Mouse (Mus musculus) Patski (cell line): Measurements from ENCODE around the gene Ldhb. TPM values are rescaled to one million over a fixed set of nuclear protein-coding genes. Genes with fewer than 3 reads are reported as not detected.

Experiments used
- ATAC-seq: fragments of 100-300 bp; one replicate; pipeline ENCODE4 v1.8.0; 2021
- CTCF ChIA-PET: fragments of 350-600 bp; sonication (Branson Sonifier 250); formaldehyde crosslinking; loops from one replicate; lab custom pipeline; 2022; ENCODE audit warnings: inconsistent platforms; lab: Charles Lee
- POLR2A ChIA-PET: fragments of 350-600 bp; sonication (Branson Sonifier 250); formaldehyde crosslinking; loops from one replicate; lab custom pipeline; 2022; ENCODE audit warnings: antibody characterized with exemption, inconsistent platforms; lab: Charles Lee
- DNase-seq: peaks from one replicate; pipeline ENCODE4 v3.0.0-alpha.2; 2011; ENCODE audit warnings: low read depth, low spot score
- H3K27me3 ChIP-seq: fragments of 371-371 bp; one replicate; pipeline ENCODE4 v1.5.1; 2021
- CTCF ChIP-seq: fragments of 100-300 bp; IDR thresholded peaks from one replicate; pipeline ENCODE4 v1.5.1; 2021
- in situ Hi-C: fragments of 300-500 bp; cut with MboI; formaldehyde crosslinking; loops from 3 replicates; pipeline ENCODE4 v1.11.1; 2018; ENCODE audit warnings: low pct_unique_long_range_greater_than_20kb, mixed read lengths
- polyA plus RNA-seq: library from polyadenylated mRNA; unstranded; gene quantifications from one replicate; pipeline ENCODE4 v1.2.3, GENCODE M21; 2021

Gene Ldhb
- polyA plus RNA-seq, 1 experiment from 2014 or later: 1,843 TPM

DNA sequence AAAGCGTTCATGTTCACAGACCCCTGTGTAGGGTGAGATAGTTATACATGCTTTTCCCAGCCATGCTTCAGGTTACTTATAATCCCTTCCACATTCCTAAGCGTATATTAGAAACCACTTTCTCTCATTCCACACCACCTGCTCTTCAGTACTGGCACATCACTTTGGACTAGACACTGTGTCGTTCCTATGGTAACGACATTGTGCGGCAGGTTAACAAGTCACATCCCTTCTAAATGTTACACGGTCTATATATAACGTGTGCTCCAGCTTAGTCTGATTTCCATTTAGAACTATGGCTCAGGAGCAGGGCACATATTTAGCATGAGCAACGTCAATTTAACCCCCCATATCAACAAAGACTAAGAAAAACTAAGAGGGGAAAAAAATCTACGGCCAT is 20.1 kb downstream of the Ldhb start:
- ATAC-seq: no peak
- no peaks in the 10 kb centered on the region for H3K27me3 ChIP-seq
- POLR2A ChIA-PET: no interaction called here
- CTCF ChIA-PET: interaction anchor here (0.8 kb wide), 1 partner anchor 30 kb away, joined by 3 read pairs; no protein-coding TSS in a partner anchor
- in situ Hi-C loops: no loop called here
- no peak for DNase-seq
- no peak for TF ChIP-seq CTCF

DNA sequence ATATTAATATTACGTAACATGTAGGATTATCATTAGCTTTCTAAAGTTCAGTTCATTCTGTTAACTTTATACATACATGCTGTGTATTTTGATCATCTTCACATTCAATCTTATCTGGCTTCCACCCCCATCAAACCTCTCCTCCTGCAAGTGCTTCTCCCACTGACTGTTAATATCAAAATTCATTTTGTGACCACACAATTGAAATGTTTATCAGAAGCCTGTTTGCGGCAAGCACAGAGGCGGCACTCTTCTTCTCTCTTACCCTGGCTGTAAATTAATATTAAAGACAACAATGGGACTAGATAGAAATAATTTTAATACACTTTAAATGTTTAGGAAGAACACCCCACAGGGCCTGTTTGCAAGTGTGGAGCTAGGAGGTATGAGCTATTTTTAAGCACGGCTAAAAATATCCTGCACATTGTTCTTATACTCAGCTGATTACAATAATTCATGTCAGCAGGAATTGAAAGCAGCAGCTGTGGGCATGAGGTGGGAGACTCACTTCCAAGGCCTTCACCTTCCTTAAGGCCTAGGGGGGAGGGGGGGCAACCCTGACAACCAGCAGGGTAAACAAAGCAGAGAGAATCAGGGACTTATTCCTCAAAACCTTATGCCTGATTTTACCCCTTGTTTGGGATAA is 22.2 kb downstream of the Ldhb start:
- ATAC-seq (no peak), DNase-seq (no peak)
- no peak for TF ChIP-seq CTCF
- no peaks in the 10 kb centered on the region for H3K27me3 ChIP-seq
- ChIA-PET CTCF (interaction anchor here (1.2 to 1.6 kb wide), 2 partner anchors 28 to 34 kb away, joined by 3 to 4 read pairs; no protein-coding TSS in a partner anchor), POLR2A (interaction anchor here (0.6 kb wide), 1 partner anchor 11 kb away, joined by 3 read pairs; no protein-coding TSS in a partner anchor)
- in situ Hi-C loops: no loop called here

- ATAC-seq (peak; percentile 70), DNase-seq (no peak)
- ChIA-PET CTCF (interaction anchor here (0.6 to 0.9 kb wide), 3 partner anchors 41 to 258 kb away, joined by 3 to 8 read pairs (median 4); no protein-coding TSS in a partner anchor), POLR2A (no interaction called here)
- H3K27me3 ChIP-seq: no peaks in the 10 kb centered on the region
- in situ Hi-C loops: loop anchor here (5.0 kb wide), 1 partner anchor 40 kb away; no protein-coding TSS in a partner anchor
- TF ChIP-seq CTCF: peak; percentile 66
Measured at GRCm38 (mm10) chr6:142477239-142477638, 30.5 kb downstream of the Ldhb start.

DNA sequence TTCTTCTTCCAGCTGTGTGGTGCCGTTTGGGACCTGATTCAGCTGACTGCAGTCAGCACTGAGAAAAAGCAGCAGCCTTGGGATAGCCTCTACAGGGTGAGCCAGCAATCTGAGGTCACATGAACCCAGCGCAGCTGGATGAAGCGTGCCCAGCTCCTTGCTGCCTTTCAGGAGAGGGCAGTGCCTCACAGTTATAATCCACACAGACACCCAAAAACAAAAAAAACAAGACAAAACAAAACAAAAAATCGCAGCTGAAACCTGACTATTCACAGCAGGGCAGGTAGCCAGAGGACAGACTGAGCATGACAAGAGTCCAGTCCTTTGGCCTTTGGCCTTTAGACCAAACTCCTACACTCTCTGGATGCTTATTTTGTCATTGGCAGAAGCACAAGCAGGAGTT is 35.0 kb downstream of the Ldhb start, which contains the start of gene Gys2:
Gys2 (minus strand) TSS at position 309 of the 403 bp plus-strand sequence.
- no peak for ATAC-seq
- ChIA-PET POLR2A (no interaction called here), CTCF (interaction anchor here (1.3 kb wide), 1 partner anchor 46 kb away, joined by 3 read pairs; no protein-coding TSS in a partner anchor)
- DNase-seq: no peak
- in situ Hi-C loops: no loop called here
- no peaks in the 10 kb centered on the region for H3K27me3 ChIP-seq
- no peak for TF ChIP-seq CTCF

- in situ Hi-C loops: no loop called here
- ChIA-PET CTCF (interaction anchor here (0.8 to 2.3 kb wide), 4 partner anchors 12 to 108 kb away, joined by 4 to 10 read pairs (median 5); no protein-coding TSS in a partner anchor), POLR2A (no interaction called here)
- no peak for TF ChIP-seq CTCF
- DNase-seq (no peak), ATAC-seq (no peak)
- no peaks in the 10 kb centered on the region for H3K27me3 ChIP-seq
Measured at GRCm38 (mm10) chr6:142471141-142471540, 36.6 kb downstream of the Ldhb start.

- ChIA-PET CTCF (interaction anchor here (1.5 to 2.3 kb wide), 3 partner anchors 11 to 107 kb away, joined by 4 to 10 read pairs (median 5); no protein-coding TSS in a partner anchor), POLR2A (no interaction called here)
- peak; percentile 67 for ATAC-seq
- in situ Hi-C loops: no loop called here
- H3K27me3 ChIP-seq: no peaks in the 10 kb centered on the region
- no peak for DNase-seq
- peak; percentile 67 for TF ChIP-seq CTCF
Measured at GRCm38 (mm10) chr6:142469602-142470001, 38.2 kb downstream of the Ldhb start.

DNA sequence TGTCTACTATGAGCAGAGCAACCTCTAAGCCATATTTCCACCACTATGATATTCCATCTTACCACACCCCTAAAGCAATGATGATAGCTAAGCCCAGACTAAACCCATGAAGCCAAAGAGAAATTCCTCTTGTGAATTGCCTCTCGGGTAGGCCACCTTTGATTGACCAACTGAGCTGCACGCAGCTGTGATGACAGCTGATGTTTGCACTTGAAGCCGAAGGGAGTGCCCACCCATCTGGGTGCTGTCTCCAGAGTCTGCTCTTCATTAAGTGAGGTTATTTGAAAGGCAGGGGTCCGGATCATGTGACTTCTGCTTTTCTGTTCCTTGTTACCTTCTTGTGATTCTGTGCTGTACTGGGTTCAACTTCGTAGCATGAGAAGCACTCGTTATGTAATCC is 45.6 kb downstream of the Ldhb start:
- peaks cover 3% of the 10 kb centered on the region for H3K27me3 ChIP-seq
- in situ Hi-C loops: no loop called here
- no peak for TF ChIP-seq CTCF
- POLR2A ChIA-PET: no interaction called here
- CTCF ChIA-PET: interaction anchor here (0.9 kb wide), 1 partner anchor 9 kb away, joined by 3 read pairs; no protein-coding TSS in a partner anchor
- no peak for ATAC-seq
- no peak for DNase-seq

GRCm38 (mm10) chr6:142459017-142459678 is 48.6 kb downstream of the Ldhb start:
- ATAC-seq (no peak), DNase-seq (no peak)
- ChIA-PET CTCF (interaction anchor here (0.7 to 1.9 kb wide), 5 partner anchors 8 to 80 kb away, joined by 3 to 7 read pairs (median 4); no protein-coding TSS in a partner anchor), POLR2A (no interaction called here)
- no peak for TF ChIP-seq CTCF
- in situ Hi-C loops: no loop called here
- peaks cover 3% of the 10 kb centered on the region for H3K27me3 ChIP-seq

DNA sequence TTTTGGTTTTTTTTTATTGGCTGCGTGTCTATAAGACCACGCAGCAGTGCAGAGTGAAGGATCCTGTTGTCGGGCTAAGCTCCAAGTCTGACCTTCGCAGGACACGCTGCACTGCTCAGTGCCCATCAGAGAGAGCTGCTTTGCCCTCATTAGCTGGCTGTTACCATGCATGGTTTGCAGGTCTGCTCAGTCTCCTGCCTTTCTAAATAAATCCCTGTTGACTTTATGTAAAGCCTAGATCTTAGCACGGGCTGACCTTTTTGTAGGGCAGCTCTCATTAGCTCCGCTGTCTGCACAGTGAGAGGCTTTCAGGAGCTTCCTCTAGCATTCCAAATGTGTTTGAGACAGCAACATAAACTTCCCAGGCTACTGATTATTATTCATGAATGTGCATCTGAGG is 49.7 kb downstream of the Ldhb start:
- ChIA-PET POLR2A (no interaction called here), CTCF (interaction anchor here (0.7 to 1.9 kb wide), 6 partner anchors 10 to 54 kb away, joined by 3 to 7 read pairs (median 4); no protein-coding TSS in a partner anchor)
- ATAC-seq (peak; percentile 84), DNase-seq (no peak)
- no peak for TF ChIP-seq CTCF
- peaks cover 3% of the 10 kb centered on the region for H3K27me3 ChIP-seq
- in situ Hi-C loops: no loop called here

DNA sequence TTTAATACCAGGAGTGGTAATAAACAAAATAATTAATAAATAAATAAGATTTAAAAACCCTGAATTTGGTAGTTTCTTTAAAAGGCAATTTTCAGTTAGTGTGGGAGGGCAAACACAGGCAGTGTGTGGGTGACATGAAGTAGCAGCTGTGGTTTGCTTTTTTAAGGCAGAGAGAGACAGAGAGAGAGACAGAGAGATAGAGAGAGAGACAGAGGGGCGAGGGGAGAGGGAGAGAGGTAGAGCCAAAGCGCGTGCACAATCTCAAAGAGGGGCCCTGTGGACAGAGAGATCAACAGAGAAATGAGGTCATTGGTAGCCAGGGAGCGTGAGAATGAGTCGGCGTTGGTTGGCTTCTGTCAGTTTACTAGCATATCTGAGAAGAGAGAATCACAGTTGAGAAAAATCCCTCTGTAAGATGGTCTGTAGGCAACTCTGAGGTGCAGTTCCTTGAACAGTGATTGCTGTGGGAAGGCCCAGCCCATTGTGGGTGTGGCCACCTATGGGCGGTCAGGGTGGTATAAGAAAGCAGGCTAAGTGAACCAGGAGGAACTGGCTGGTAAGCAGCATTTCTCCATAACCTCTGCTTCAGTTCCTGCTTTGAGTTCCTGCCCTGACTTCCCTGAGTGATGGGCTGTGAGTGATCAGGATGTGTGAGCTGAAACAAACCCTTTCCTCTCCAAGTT is 52.3 kb downstream of the Ldhb start:
- in situ Hi-C loops: no loop called here
- TF ChIP-seq CTCF: no peak
- CTCF ChIA-PET: no interaction called here
- no peak for ATAC-seq
- no peak for DNase-seq
- H3K27me3 ChIP-seq: no peaks in the 10 kb centered on the region
- POLR2A ChIA-PET: no interaction called here
